Mouse (Mus musculus): Measurements from ENCODE around the gene Nkx3-2. TPM values are rescaled to one million over a fixed set of nuclear protein-coding genes. Genes with fewer than 3 reads are reported as not detected.

Nkx3-2 gene
- polyA plus RNA-seq, 1 experiment from 2014 or later, result not detected

DNA sequence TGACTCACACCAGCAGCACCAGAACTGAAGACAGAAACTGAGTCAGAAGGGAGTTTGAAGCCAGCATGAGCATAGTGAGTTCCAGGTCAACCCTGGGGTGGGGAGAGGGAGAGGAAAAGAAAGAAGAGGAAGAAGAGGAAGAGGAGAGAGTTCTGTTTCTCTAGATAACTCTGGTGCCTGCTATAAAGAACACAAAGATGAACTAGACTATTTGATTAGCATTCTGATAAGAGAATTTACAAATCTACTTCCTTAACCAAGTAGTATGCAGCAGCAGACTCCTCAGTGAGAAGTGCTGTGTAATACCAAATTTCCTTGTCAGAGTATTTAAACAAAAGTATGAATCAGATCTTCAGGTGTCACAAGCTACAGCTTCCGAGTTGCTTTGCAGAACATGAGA, 37.3 kb downstream of the Nkx3-2 start:
- Histone ChIP-seq H3K4me1 (no peaks in the 10 kb centered on the region), H3K27me3 (no peaks in the 10 kb centered on the region), H3K9me3 (no peaks in the 10 kb centered on the region), H3K36me3 (replicated peaks) (no peaks in the 10 kb centered on the region), H3K4me3 (replicated peaks) (no peak overlapping the region), H3K4me2 (no peak overlapping the region), H3K27ac (no peak overlapping the region), H3K9ac (no peak overlapping the region)
- WGBS, result 69% methylated on average over 1 of the region's 1 CpGs
- no peak for ATAC-seq (ENCODE audit: low FRiP score)

DNA sequence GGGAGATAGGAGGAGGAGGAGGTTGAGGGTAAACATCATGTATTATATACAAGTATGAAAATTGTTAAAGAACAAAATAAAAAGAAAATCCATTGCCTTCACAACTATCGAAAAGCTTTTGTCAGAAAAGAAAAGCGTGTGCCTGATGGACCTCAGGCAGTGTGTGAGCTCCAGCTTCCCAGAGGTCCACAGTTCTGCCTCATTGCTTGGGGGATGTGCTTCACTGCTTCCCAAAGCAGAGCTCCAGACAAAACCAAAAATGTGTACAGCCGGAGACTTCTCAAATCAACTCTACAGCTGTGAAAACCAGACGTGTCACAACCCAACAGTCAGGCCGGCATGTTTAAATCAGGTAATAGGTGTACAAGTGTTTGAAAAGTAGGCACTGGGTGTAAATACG, 38.7 kb downstream of the Nkx3-2 start:
- Histone ChIP-seq H3K9me3 (no peaks in the 10 kb centered on the region), H3K27me3 (no peaks in the 10 kb centered on the region), H3K4me1 (no peaks in the 10 kb centered on the region), H3K4me2 (no peak overlapping the region), H3K36me3 (replicated peaks) (no peaks in the 10 kb centered on the region), H3K27ac (no peak overlapping the region), H3K4me3 (replicated peaks) (no peak overlapping the region), H3K9ac (no peak overlapping the region)
- 73% methylated on average over 6 of the region's 6 CpGs for WGBS
- ATAC-seq (ENCODE audit: low FRiP score), result no peak

Other genes starting within 250 kb of the Nkx3-2 start
- gene Rab28, start 56.3 kb downstream of the Nkx3-2 start, polyA plus RNA-seq (2016; fragmentation: Nextera tagmentation; extraction: Ambion mirVana), result 88.9 and 94.7 TPM in 2 replicates
- 29.1 and 30.0 TPM in 2 replicates for gene Bod1l, start 79.8 kb upstream of the Nkx3-2 start, polyA plus RNA-seq (2016; fragmentation: Nextera tagmentation; extraction: Ambion mirVana)